In the genomic region with DNA sequence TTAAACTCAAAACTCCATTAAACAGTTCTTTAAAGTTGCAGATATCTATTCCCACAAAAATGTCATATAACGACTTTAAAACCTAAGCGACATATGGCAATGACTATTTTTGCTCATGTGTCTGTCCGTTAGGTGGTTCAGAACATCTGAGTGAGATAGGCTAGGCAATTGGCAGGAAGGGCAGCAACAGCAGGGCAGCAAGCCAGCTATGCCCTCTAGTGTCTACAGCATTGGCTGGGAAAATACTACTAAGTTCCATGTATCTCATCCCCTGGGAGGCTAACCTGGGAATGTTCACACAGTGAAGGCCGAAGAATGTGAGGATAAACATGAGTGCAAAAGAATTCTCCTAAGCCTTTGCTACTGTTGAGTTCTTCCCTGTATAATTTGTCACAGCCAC, we compare ENCODE assay signal across 14 mouse cellular contexts.
A peak's percentile ranks its signal among the peaks of the same experiment; 100 is the strongest.
DNase-seq lines count a peak whose midpoint lies in the region; ATAC-seq and TF ChIP-seq lines count a peak whose summit lies in the region.
"Had no signal": no experiment of that assay in that cellular context is flagged by ENCODE, and none has a peak within 500 bp of the region (broad histone marks: within the 10 kb centered on the region; RNA-seq: fewer than 3 reads in every experiment).

No protein-coding gene starts in this region.

- peak; percentile 41 for TF ChIP-seq CTCF in intestine, postnatal 0 days (IDR thresholded peaks at IDR 0.05; ENCODE audit: low read depth)
- TF ChIP-seq CTCF in Patski (IDR thresholded peaks at IDR 0.05), result peak; percentile 64

- no peak for ATAC-seq in intestine, postnatal 0 days
- ATAC-seq in intestine, embryonic 15.5 days, result no peak
- peak; percentile 31 for ATAC-seq in Patski
- ATAC-seq in forebrain, embryonic 14.5 days, result no peak
- ATAC-seq: hindbrain, embryonic 16.5 days; liver, postnatal 0 days had no signal

- in situ Hi-C loops in Patski (cut with MboI; ENCODE audit: low pct_unique_long_range_greater_than_20kb), result no loop called here

- no peaks in the 10 kb centered on the region for H3K36me3 ChIP-seq in intestine, postnatal 0 days (ENCODE audit: control insufficient read depth, insufficient read depth)
- no peaks in the 10 kb centered on the region for H3K36me3 ChIP-seq in intestine, embryonic 15.5 days
- no peaks in the 10 kb centered on the region for H3K36me3 ChIP-seq in forebrain, embryonic 14.5 days (ENCODE audit: control insufficient read depth, insufficient read depth, low read length)
- H3K36me3 ChIP-seq: forebrain, embryonic 10.5 days had no signal

- CTCF ChIA-PET in Patski (lab: Charles Lee), result interaction anchor here (1.4 to 1.8 kb wide), 2 partner anchors 27 to 343 kb away, joined by 3 read pairs; no protein-coding TSS in a partner anchor

- no peak overlapping the region for H3K4me3 ChIP-seq in intestine, postnatal 0 days (ENCODE audit: low read depth, low read length)
- H3K4me3 ChIP-seq in intestine, embryonic 15.5 days (replicated peaks), result no peak overlapping the region
- H3K4me3 ChIP-seq in forebrain, embryonic 14.5 days (ENCODE audit: low read depth, low read length), result no peak overlapping the region
- H3K4me3 ChIP-seq: forebrain, embryonic 10.5 days had no signal

- no peaks in the 10 kb centered on the region for H3K27me3 ChIP-seq in intestine, postnatal 0 days (replicated peaks; ENCODE audit: control insufficient read depth, insufficient read depth, low read length)
- H3K27me3 ChIP-seq in intestine, embryonic 15.5 days (replicated peaks), result no peaks in the 10 kb centered on the region
- no peaks in the 10 kb centered on the region for H3K27me3 ChIP-seq in Patski
- no peaks in the 10 kb centered on the region for H3K27me3 ChIP-seq in forebrain, embryonic 14.5 days (replicated peaks; ENCODE audit: control insufficient read depth, insufficient read depth, low read length)

- H3K4me1 ChIP-seq in intestine, postnatal 0 days (replicated peaks; ENCODE audit: control insufficient read depth, insufficient read depth, low read length), result no peaks in the 10 kb centered on the region
- H3K4me1 ChIP-seq in intestine, embryonic 15.5 days (replicated peaks), result no peaks in the 10 kb centered on the region
- no peaks in the 10 kb centered on the region for H3K4me1 ChIP-seq in forebrain, embryonic 14.5 days (ENCODE audit: control insufficient read depth, insufficient read depth, low read length)
- H3K4me1 ChIP-seq: forebrain, embryonic 10.5 days had no signal

- H3K27ac ChIP-seq in intestine, postnatal 0 days (ENCODE audit: low read depth, low read length), result no peak overlapping the region
- no peak overlapping the region for H3K27ac ChIP-seq in intestine, embryonic 15.5 days
- no peak overlapping the region for H3K27ac ChIP-seq in forebrain, embryonic 14.5 days (ENCODE audit: low read depth, low read length)
- H3K27ac ChIP-seq: forebrain, embryonic 10.5 days had no signal

- POLR2A ChIA-PET in Patski (lab: Charles Lee), result interaction anchor here (0.6 kb wide), 1 partner anchor 23 kb away, joined by 3 read pairs; no protein-coding TSS in a partner anchor

- no peaks in the 10 kb centered on the region for H3K9me3 ChIP-seq in intestine, postnatal 0 days (ENCODE audit: control insufficient read depth)
- H3K9me3 ChIP-seq in intestine, embryonic 15.5 days, result no peaks in the 10 kb centered on the region
- no peaks in the 10 kb centered on the region for H3K9me3 ChIP-seq in forebrain, embryonic 14.5 days (replicated peaks; ENCODE audit: control insufficient read depth, low read length)
- H3K9me3 ChIP-seq: forebrain, embryonic 10.5 days had no signal

- H3K9ac ChIP-seq in intestine, postnatal 0 days (ENCODE audit: low read depth, low read length), result no peak overlapping the region
- H3K9ac ChIP-seq in intestine, embryonic 15.5 days, result no peak overlapping the region
- no peak overlapping the region for H3K9ac ChIP-seq in forebrain, embryonic 14.5 days (ENCODE audit: low read length)
- H3K9ac ChIP-seq: liver, postnatal 0 days had no signal

- WGBS in intestine, postnatal 0 days, result 89% methylated on average over 4 of the region's 4 CpGs
- 84% methylated on average over 4 of the region's 4 CpGs for WGBS in intestine, embryonic 15.5 days
- 86% methylated on average over 4 of the region's 4 CpGs for WGBS in forebrain, embryonic 14.5 days

- peak; percentile 2 to 27 for DNase-seq in adrenal gland, postnatal 36 days
- DNase-seq in adrenal gland, adult 8-10 months, result no peak
- no peak for DNase-seq in Patski (ENCODE audit: low read depth, low spot score)
- peak; percentile 18 to 24 for DNase-seq in layer of hippocampus, postnatal 36 days
- DNase-seq in forebrain, embryonic 14.5 days (ENCODE audit: low spot score), result no peak
- DNase-seq in c-Kit-positive CD71-positive TER-119-positive erythroid progenitor cells, embryonic 14.5 days (ENCODE audit: low spot score), result no peak
- DNase-seq: B cell, adult 2 months; liver, postnatal 0 days; midbrain, embryonic 14.5 days; thymus, postnatal 4 days had no signal

- H3K4me2 ChIP-seq in intestine, postnatal 0 days (replicated peaks; ENCODE audit: low read depth), result no peak overlapping the region
- no peak overlapping the region for H3K4me2 ChIP-seq in intestine, embryonic 15.5 days (replicated peaks)
- H3K4me2 ChIP-seq in forebrain, embryonic 14.5 days (ENCODE audit: low read length), result no peak overlapping the region

Comparison
In these comparisons a context has a peak if more than half of its experiments do, and no peak if none do; other contexts are left out.
1. DNase-seq: peak in adrenal gland, postnatal 36 days (2 of 2) and layer of hippocampus, postnatal 36 days (2 of 2); none in adrenal gland, adult 8-10 months (single experiment), Patski (single experiment), forebrain, embryonic 14.5 days (single experiment) and c-Kit-positive CD71-positive TER-119-positive erythroid progenitor cells, embryonic 14.5 days (single experiment).